Mouse (Mus musculus) intestine, embryonic 16.5 days (tissue): ENCODE measurements around the gene Flvcr2. TPM values are rescaled to one million over a fixed set of nuclear protein-coding genes. Genes with fewer than 3 reads are reported as not detected.

Experiments
- ATAC-seq: fragments of 200-750 bp; cut with Nextera tagmentation; 2 replicates; pipeline ENCODE4 v1.8.0; 2017; ENCODE audit warnings: moderate TSS enrichment, moderate library complexity
- H3K27ac ChIP-seq: fragments of 300-500 bp; sonication (generic); 2 replicates; pipeline ENCODE4 v1.5.1; 2014; ENCODE audit warnings: mild to moderate bottlenecking, low read length
- H3K27me3 ChIP-seq: fragments of 300-500 bp; sonication (generic); replicated peaks from 2 replicates; pipeline ENCODE4 v1.6.1; 2014; ENCODE audit warnings: low read length, control low read depth, mixed read lengths; ENCODE audit not compliant: control insufficient read depth, insufficient read depth
- H3K36me3 ChIP-seq: fragments of 300-500 bp; sonication (generic); 2 replicates; pipeline ENCODE4 v1.6.1; 2014; ENCODE audit warnings: low read length, control low read depth; ENCODE audit not compliant: control insufficient read depth, insufficient read depth
- H3K4me1 ChIP-seq: fragments of 300-500 bp; sonication (generic); 2 replicates; pipeline ENCODE4 v1.6.1; 2014; ENCODE audit warnings: low read length, control low read depth, mixed read lengths; ENCODE audit not compliant: control insufficient read depth, insufficient read depth
- H3K4me2 ChIP-seq: fragments of 300-500 bp; sonication (generic); 2 replicates; pipeline ENCODE4 v1.6.1; 2014; ENCODE audit warnings: low read depth, low read length, control low read depth
- H3K4me3 ChIP-seq: fragments of 300-500 bp; sonication (generic); 2 replicates; pipeline ENCODE4 v1.5.1; 2014; ENCODE audit warnings: mild to moderate bottlenecking, low read length
- H3K9ac ChIP-seq: fragments of 300-500 bp; sonication (generic); 2 replicates; pipeline ENCODE4 v1.6.1; 2014; ENCODE audit warnings: low read depth, low read length
- H3K9me3 ChIP-seq: fragments of 300-500 bp; sonication (generic); 2 replicates; pipeline ENCODE4 v1.6.1; 2016; ENCODE audit warnings: low read length, control low read depth; ENCODE audit not compliant: control insufficient read depth
- WGBS: fragments of 180-500 bp; shearing (Covaris S2); extraction: QIAGEN DNeasy Blood & Tissue Kit; methylation state at CpG from one replicate; pipeline ENCODE4 v1.1.7; 2014; 5-methylcytosine and 5-hydroxymethylcytosine counted together
- polyA plus RNA-seq: library from polyadenylated mRNA; unstranded; fragments of >200 nt; fragmentation: Nextera tagmentation; extraction: Ambion mirVana; gene quantifications from 2 replicates; pipeline ENCODE4 v1.2.1, GENCODE M21; 2015

The Flvcr2 gene
- polyA plus RNA-seq, 1 experiment from 2014 or later = 3.8 TPM

- no peak overlapping the region for H3K27ac ChIP-seq
- no peak overlapping the region for H3K4me2 ChIP-seq
- H3K27me3 ChIP-seq = no peaks in the 10 kb centered on the region
- no peak overlapping the region for H3K4me3 ChIP-seq
- no peaks in the 10 kb centered on the region for H3K4me1 ChIP-seq
- WGBS = 68% methylated on average over 7 of the region's 7 CpGs
- ATAC-seq = no peak
- no peaks in the 10 kb centered on the region for H3K36me3 ChIP-seq
- no peak overlapping the region for H3K9ac ChIP-seq
- no peaks in the 10 kb centered on the region for H3K9me3 ChIP-seq
These were observed 18.2 kb upstream of the Flvcr2 start for GRCm38 (mm10) chr12:85728181-85728580.

GRCm38 (mm10) chr12:85729022-85729944 lies 17.1 kb upstream of the Flvcr2 start:
- WGBS = 38% methylated on average over 17 of the region's 17 CpGs
- Histone ChIP-seq H3K27me3 (no peaks in the 10 kb centered on the region), H3K27ac (no peak overlapping the region), H3K9me3 (no peaks in the 10 kb centered on the region), H3K4me2 (no peak overlapping the region), H3K9ac (no peak overlapping the region), H3K36me3 (no peaks in the 10 kb centered on the region), H3K4me3 (no peak overlapping the region), H3K4me1 (no peaks in the 10 kb centered on the region)
- ATAC-seq = peak; percentile 26; the same call in 1 of the 2 replicates

GRCm38 (mm10) chr12:85729945-85730290 lies 16.4 kb upstream of the Flvcr2 start:
- Histone ChIP-seq H3K4me1 (no peaks in the 10 kb centered on the region), H3K36me3 (no peaks in the 10 kb centered on the region), H3K9ac (no peak overlapping the region), H3K27me3 (no peaks in the 10 kb centered on the region), H3K4me2 (no peak overlapping the region), H3K27ac (no peak overlapping the region), H3K9me3 (no peaks in the 10 kb centered on the region), H3K4me3 (no peak overlapping the region)
- ATAC-seq = no peak
- WGBS = 61% methylated on average over 6 of the region's 6 CpGs

GRCm38 (mm10) chr12:85736203-85736602 lies 10.1 kb upstream of the Flvcr2 start:
- Histone ChIP-seq H3K4me3 (no peak overlapping the region), H3K27ac (no peak overlapping the region), H3K36me3 (no peaks in the 10 kb centered on the region), H3K4me2 (no peak overlapping the region), H3K27me3 (no peaks in the 10 kb centered on the region), H3K4me1 (no peaks in the 10 kb centered on the region), H3K9ac (no peak overlapping the region), H3K9me3 (no peaks in the 10 kb centered on the region)
- ATAC-seq = no peak
- WGBS = 72% methylated on average over 2 of the region's 2 CpGs

- whole genome bisulfite sequencing = 88% methylated on average over 3 of the region's 3 CpGs
- H3K27ac ChIP-seq = no peak overlapping the region
- no peak for ATAC-seq
These were observed 9.4 kb upstream of the Flvcr2 start for GRCm38 (mm10) chr12:85736960-85737359.

GRCm38 (mm10) chr12:85746696-85747219 lies 419 bp downstream of the Flvcr2 start:
- peak overlapping the region; percentile 66 for H3K9ac ChIP-seq
- H3K9me3 ChIP-seq = no peaks in the 10 kb centered on the region
- H3K4me1 ChIP-seq = peaks cover 5% of the 10 kb centered on the region; the same call in 1 of the 2 replicates
- peak; percentile 33 for ATAC-seq
- no peak overlapping the region for H3K27ac ChIP-seq
- peak overlapping the region; percentile 58 for H3K4me3 ChIP-seq
- 21% methylated on average over 21 of the region's 21 CpGs for WGBS
- no peaks in the 10 kb centered on the region for H3K36me3 ChIP-seq
- 0 out of 2 replicates have a peak, but pooled peaks cover 2% of the 10 kb centered on the region for H3K27me3 ChIP-seq
- peak overlapping the region; percentile 100 for H3K4me2 ChIP-seq

More at GRCm38 (mm10) chr12:85736960-85737359, 9.4 kb upstream of the Flvcr2 start:
- Histone ChIP-seq H3K9ac (no peak overlapping the region), H3K27me3 (no peaks in the 10 kb centered on the region), H3K9me3 (no peaks in the 10 kb centered on the region), H3K36me3 (no peaks in the 10 kb centered on the region), H3K4me1 (no peaks in the 10 kb centered on the region), H3K4me3 (no peak overlapping the region), H3K4me2 (no peak overlapping the region)

- peaks cover 5% of the 10 kb centered on the region; the same call in 1 of the 2 replicates for H3K4me1 ChIP-seq
- H3K27me3 ChIP-seq = 0 out of 2 replicates have a peak, but pooled peaks cover 2% of the 10 kb centered on the region
- no peak for ATAC-seq
- H3K9me3 ChIP-seq = no peaks in the 10 kb centered on the region
- H3K9ac ChIP-seq = peak overlapping the region; percentile 66; the same call in 1 of the 2 replicates
- peak overlapping the region; percentile 58; the same call in 1 of the 2 replicates for H3K4me3 ChIP-seq
- no peak overlapping the region for H3K27ac ChIP-seq
- 72% methylated on average over 10 of the region's 10 CpGs for WGBS
- H3K4me2 ChIP-seq = peak overlapping the region; percentile 100; the same call in 1 of the 2 replicates
- H3K36me3 ChIP-seq = no peaks in the 10 kb centered on the region
These were observed 1.0 kb downstream of the Flvcr2 start for GRCm38 (mm10) chr12:85747343-85747742.

GRCm38 (mm10) chr12:85749861-85750260 lies 3.5 kb downstream of the Flvcr2 start:
- 89% methylated on average over 9 of the region's 9 CpGs for whole genome bisulfite sequencing
- Histone ChIP-seq H3K4me1 (peaks cover 5% of the 10 kb centered on the region; the same call in 1 of the 2 replicates), H3K36me3 (no peaks in the 10 kb centered on the region), H3K9ac (no peak overlapping the region), H3K9me3 (no peaks in the 10 kb centered on the region), H3K4me3 (no peak overlapping the region), H3K4me2 (no peak overlapping the region), H3K27ac (no peak overlapping the region), H3K27me3 (0 out of 2 replicates have a peak, but pooled peaks cover 2% of the 10 kb centered on the region)
- ATAC-seq = no peak

GRCm38 (mm10) chr12:85752116-85752515 lies 5.8 kb downstream of the Flvcr2 start:
- no peak for ATAC-seq
- Histone ChIP-seq H3K9me3 (no peaks in the 10 kb centered on the region), H3K4me2 (no peak overlapping the region), H3K36me3 (no peaks in the 10 kb centered on the region), H3K27ac (no peak overlapping the region), H3K27me3 (0 out of 2 replicates have a peak, but pooled peaks cover 2% of the 10 kb centered on the region), H3K4me3 (no peak overlapping the region), H3K9ac (no peak overlapping the region), H3K4me1 (no peaks in the 10 kb centered on the region)
- WGBS = 84% methylated on average over 6 of the region's 6 CpGs
